Mouse (Mus musculus) brain, adult 2 months (tissue): ENCODE results near the gene Ksr2.

ENCODE experiments used
- DNase-seq: peaks from one replicate; pipeline ENCODE4 v3.0.0; 2011; ENCODE audit warnings: low read depth, low spot score

Ksr2 gene

GRCm38 (mm10) chr5:117521701-117522100 is 107.9 kb downstream of the Ksr2 start:
- no peak for DNase-seq

DNA sequence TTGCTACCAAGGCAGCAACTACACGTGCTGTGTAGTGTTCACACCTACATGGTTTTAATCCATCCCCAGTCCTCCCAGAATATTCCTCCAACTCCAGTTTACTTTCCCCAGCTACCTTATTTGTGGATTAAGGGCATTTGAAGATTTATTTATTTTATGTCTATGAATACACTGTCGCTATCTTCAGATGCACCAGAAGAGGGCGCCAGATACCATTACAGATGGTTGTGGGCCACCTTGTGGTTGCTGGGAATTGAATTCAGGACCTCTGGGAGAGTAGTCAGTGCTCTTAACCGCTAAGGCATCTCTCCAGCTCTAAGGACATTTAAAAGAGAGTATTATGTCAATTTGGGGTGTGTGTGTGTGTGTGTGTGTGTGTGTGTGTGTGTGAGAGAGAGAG is 108.7 kb downstream of the Ksr2 start:
- no peak for DNase-seq

DNA sequence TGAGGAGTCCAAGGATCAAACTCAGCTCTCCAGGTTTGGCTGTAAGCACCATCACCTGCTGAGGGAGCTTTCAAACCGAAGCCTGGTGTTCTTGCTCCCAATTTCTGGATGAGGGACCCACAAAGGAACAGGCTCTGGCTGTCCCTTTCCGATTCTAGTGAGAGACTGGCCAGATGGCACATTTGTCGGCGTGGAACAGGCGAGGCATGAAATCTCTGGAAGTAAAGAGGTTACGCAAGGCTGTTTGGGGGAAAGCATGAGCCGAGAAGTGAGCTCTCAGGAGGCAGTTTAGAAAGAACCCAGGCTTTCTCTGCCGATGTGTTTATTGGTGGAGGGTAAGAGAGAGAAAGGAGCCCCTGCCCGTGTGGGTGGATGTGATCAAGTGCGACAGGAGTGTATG is 109.2 kb downstream of the Ksr2 start:
- DNase-seq, result peak; percentile 92

DNA sequence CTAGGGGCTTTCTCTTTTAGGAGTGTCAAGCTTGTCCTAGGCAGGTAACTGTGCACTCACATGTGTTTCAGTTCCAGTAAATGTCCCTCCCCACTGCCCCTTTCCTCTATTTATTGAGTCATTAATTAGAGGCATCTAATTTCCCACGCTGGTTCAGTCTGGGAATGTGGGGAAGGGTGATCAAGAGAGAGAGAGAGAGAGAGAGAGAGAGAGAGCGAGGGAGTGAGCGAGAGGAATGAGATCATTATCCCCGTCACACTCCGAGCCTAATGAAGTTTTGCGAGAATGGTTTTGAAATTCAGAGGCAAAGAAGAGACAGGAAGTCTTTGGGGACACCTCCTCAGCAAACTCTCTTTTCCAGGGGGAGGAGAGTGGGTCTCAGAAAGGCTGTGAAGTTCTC is 117.2 kb downstream of the Ksr2 start:
- peak; percentile 40 for DNase-seq

- DNase-seq, result no peak
These were observed 125.4 kb downstream of the Ksr2 start for GRCm38 (mm10) chr5:117539221-117539620.

GRCm38 (mm10) chr5:117541654-117542053 is 127.9 kb downstream of the Ksr2 start:
- DNase-seq, result no peak

GRCm38 (mm10) chr5:117546694-117547268 is 133.0 kb downstream of the Ksr2 start:
- peak; percentile 49 for DNase-seq

- peak; percentile 83 for DNase-seq
These were observed 137.2 kb downstream of the Ksr2 start for GRCm38 (mm10) chr5:117550992-117551391.

DNA sequence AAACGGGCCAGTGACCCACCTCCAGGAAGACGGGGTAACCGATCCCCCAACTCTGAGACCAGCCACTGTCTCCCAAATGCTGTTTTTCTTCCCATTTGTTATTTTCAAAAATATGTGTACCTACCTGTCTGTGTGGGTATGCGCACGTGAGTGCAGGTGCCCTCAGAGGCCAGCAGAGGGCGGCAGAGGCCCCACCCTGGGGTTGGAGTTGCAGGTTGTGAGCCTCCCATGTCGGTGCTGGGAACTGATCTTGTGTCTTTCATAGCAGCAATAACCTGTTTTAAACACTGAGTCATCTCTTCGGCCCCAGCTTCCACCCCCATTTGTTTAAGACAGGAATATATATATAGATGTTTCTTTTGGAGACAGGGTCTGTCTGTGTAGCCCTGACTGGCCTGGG is 138.3 kb downstream of the Ksr2 start:
- DNase-seq, result no peak

GRCm38 (mm10) chr5:117554505-117554904 is 140.7 kb downstream of the Ksr2 start:
- no peak for DNase-seq

GRCm38 (mm10) chr5:117556570-117556969 is 142.8 kb downstream of the Ksr2 start:
- DNase-seq, result peak; percentile 90

GRCm38 (mm10) chr5:117561080-117561479 is 147.3 kb downstream of the Ksr2 start:
- peak; percentile 27 for DNase-seq

GRCm38 (mm10) chr5:117566051-117566665 is 152.4 kb downstream of the Ksr2 start:
- peak; percentile 78 for DNase-seq

DNA sequence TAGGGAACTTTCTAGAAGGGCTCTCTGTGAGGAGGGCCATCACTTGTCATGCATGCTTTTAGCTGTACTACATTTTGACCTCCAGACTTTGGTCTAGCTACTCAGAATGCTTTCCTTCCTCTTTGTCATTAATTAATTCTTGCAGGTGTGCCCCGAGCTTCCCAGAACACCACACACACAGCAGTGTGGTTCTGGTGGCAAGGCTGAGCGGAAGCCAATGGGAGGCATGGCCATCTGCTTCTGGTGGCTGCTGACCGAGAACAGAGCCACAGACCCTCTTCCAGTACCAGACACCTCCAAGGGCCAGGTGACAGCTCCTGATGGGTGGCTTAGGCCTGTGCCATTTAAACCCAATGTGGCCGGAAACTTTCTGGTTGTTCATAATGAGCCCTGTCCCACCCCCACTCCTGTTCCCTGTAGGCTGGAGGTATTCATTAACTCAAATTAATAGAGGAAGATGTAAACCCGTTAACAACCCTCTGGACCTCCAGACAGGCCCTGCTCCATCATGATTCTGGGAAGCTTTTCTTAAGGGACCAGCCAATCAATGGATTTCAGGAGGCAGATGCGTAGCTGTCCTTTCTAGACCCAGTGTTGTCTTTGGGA is 155.5 kb downstream of the Ksr2 start:
- DNase-seq, result peak; percentile 88

- peak; percentile 37 for DNase-seq
These were observed 158.6 kb downstream of the Ksr2 start for GRCm38 (mm10) chr5:117572428-117572827.

DNA sequence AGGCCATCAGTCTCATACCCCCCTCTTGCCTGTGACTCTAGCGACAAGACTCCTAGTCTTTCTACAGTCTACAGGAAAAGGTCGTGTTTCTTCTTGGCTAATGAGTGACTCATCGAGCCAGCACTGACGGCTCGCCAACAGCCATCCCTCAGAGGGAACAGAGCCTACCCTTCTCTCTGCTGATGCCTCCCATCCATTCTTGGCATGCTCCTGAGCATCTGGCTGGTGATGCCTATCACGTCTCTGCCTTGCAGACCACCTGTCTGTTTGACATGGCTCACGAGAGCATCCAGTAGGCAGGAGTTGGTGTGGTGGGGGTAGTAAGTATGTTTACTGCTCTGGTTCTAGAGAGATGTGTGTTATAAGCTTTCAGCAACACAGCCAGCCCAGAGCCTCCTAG is 161.1 kb downstream of the Ksr2 start:
- peak; percentile 85 for DNase-seq

GRCm38 (mm10) chr5:117577598-117577997 is 163.8 kb downstream of the Ksr2 start:
- peak; percentile 81 for DNase-seq

- no peak for DNase-seq
These were observed 167.9 kb downstream of the Ksr2 start for GRCm38 (mm10) chr5:117581711-117582110.

DNA sequence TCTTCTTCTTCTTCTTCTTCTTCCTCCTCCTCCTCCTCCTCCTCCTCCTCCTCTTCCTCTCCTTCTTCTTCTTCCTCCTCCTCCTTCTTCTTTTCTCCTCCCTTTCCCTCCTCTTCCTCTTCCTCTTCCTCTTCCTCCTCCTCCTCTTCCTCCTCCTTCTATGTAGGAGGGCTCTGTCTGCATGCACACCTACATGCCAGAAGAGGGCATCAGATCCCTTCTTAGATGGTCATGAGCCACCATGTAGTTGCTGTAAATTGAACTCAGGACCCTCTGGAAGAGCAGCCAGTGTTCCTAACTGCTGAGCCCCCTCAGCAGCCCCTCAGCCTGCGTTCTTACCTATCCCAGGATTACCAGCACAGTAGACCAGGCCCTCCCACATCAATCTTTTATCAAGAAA is 170.6 kb downstream of the Ksr2 start:
- DNase-seq, result peak; percentile 35

- peak; percentile 57 for DNase-seq
These were observed 175.5 kb downstream of the Ksr2 start for GRCm38 (mm10) chr5:117589266-117589665.

DNA sequence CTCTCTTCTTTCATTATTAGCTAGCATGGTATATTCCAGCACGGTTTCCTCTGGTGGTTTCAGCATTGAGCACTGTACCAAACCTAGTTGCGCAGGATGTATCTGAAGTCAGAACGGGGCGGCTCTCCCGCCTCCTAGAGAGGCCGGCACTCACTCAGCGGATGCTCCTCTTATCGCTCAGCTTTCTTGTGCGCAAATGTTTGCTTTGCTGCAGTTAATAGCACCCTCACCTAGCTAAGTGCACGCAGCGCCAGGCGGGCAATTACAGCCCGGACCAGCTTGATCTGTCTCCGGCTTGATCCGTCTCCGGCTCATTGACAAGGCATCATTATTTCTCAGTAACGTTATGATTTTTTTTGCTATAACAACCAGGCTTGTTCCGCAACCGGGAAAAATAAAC is 179.5 kb downstream of the Ksr2 start:
- peak; percentile 52 for DNase-seq

DNA sequence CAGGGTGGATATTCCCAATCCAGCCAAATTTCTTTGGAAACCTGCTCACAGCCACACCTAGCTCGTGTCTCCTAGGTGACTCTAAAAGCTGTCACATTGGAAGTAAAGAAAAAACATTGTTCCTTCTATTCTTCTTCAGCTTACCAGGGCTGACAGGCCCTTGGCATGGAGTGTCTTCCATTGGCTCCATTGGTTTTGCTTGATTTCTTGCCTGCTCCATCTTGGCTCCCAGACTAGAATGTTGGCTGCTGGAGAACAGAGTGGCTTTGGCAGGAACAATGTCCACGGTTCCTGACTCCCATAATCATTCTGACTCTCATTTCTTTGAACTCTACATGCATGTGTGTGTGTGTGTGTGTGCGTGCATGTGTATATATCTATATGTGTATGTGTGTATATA is 183.0 kb downstream of the Ksr2 start:
- DNase-seq, result no peak

DNA sequence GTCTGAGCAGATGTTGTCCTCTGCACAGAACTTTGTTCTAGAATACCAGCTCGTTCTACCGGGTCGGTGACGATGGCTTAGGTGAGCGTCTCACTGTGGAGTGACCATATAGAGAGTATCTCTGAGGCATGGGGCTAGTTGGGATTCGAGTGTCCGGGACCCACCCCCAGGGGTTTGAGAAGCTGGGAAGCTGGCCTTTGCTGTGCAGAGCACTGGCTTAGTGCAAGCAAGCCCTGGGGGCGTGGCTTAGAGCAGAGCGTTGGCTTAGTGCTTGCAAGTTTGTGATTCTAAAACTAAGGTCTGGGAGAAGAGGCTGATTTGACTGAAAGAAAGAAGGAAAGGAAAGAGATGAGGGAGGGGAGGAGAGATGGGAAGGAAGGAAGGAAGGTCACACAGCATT is 188.2 kb downstream of the Ksr2 start:
- DNase-seq, result no peak
